8 mouse cellular contexts compared by ENCODE assay signal in genomic region chr10:121585056-121585790, GRCm38 (mm10). TPM values are rescaled to one million over a fixed set of nuclear protein-coding genes. Genes with fewer than 3 reads are reported as not detected.
DNase-seq lines count a peak whose midpoint lies in the region; ATAC-seq lines count a peak whose summit lies in the region.

No protein-coding gene starts in this region.

- no peaks in the 10 kb centered on the region for H3K27me3 ChIP-seq in heart, embryonic 14.5 days (ENCODE audit: control insufficient read depth, insufficient read depth, low read length)
- no peaks in the 10 kb centered on the region for H3K27me3 ChIP-seq in intestine, embryonic 14.5 days (replicated peaks; ENCODE audit: control insufficient read depth, insufficient read depth, low read length)
- H3K27me3 ChIP-seq in midbrain, embryonic 15.5 days (replicated peaks) = no peaks in the 10 kb centered on the region

- H3K4me1 ChIP-seq in heart, embryonic 14.5 days (ENCODE audit: control insufficient read depth in 2 of 2, insufficient read depth in 2 of 2, low read length in 2 of 2) = peaks cover 3 to 12% of the 10 kb centered on the region in 2 experiments
- peaks cover 8% of the 10 kb centered on the region; the same call in 1 of the 2 replicates for H3K4me1 ChIP-seq in intestine, embryonic 14.5 days (replicated peaks; ENCODE audit: control insufficient read depth, insufficient read depth, low read length)
- peaks cover 16% of the 10 kb centered on the region for H3K4me1 ChIP-seq in midbrain, embryonic 15.5 days

- no peaks in the 10 kb centered on the region for H3K9me3 ChIP-seq in heart, embryonic 14.5 days (ENCODE audit: control insufficient read depth, low read length)
- no peaks in the 10 kb centered on the region for H3K9me3 ChIP-seq in intestine, embryonic 14.5 days (ENCODE audit: control insufficient read depth, low read length)
- H3K9me3 ChIP-seq in midbrain, embryonic 15.5 days = no peaks in the 10 kb centered on the region

- 78% methylated on average over 20 of the region's 20 CpGs for WGBS in heart, embryonic 14.5 days
- 81% methylated on average over 20 of the region's 20 CpGs for WGBS in intestine, embryonic 14.5 days
- WGBS in midbrain, embryonic 15.5 days = 91% methylated on average over 20 of the region's 20 CpGs

- H3K9ac ChIP-seq in heart, embryonic 14.5 days (ENCODE audit: low read length) = peak overlapping the region; percentile 95
- H3K9ac ChIP-seq in intestine, embryonic 14.5 days (ENCODE audit: low read length) = no peak overlapping the region
- H3K9ac ChIP-seq in midbrain, embryonic 15.5 days = peak overlapping the region; percentile 82; the same call in 1 of the 2 replicates

- ATAC-seq in heart, embryonic 14.5 days (ENCODE audit: insufficient number of reproducible peaks, insufficient read depth, low FRiP score, low read depth) = no peak
- ATAC-seq in intestine, embryonic 14.5 days (replicated peaks; ENCODE audit: low FRiP score, low TSS enrichment, low read depth) = no peak
- ATAC-seq in midbrain, embryonic 15.5 days (replicated peaks) = no peak

- peak overlapping the region in 1 of 2 experiments; percentile 85; a peak in 2 of 4 replicates for H3K4me3 ChIP-seq in heart, embryonic 14.5 days (ENCODE audit: control insufficient read depth in 1 of 2, insufficient read depth in 1 of 2, low read depth in 1 of 2, low read length in 2 of 2)
- H3K4me3 ChIP-seq in intestine, embryonic 14.5 days (ENCODE audit: low read depth, low read length) = peak overlapping the region; percentile 79
- peak overlapping the region; percentile 77 for H3K4me3 ChIP-seq in midbrain, embryonic 15.5 days

- H3K27ac ChIP-seq in heart, embryonic 14.5 days (replicated peaks in 1 of 2; ENCODE audit: control insufficient read depth in 1 of 2, insufficient read depth in 1 of 2, low read depth in 2 of 2, low read length in 2 of 2) = no peak overlapping the region; a peak in 1 of 4 replicates
- H3K27ac ChIP-seq in intestine, embryonic 14.5 days (ENCODE audit: low read depth) = no peak overlapping the region
- no peak overlapping the region for H3K27ac ChIP-seq in midbrain, embryonic 15.5 days

- H3K4me2 ChIP-seq in heart, embryonic 14.5 days (ENCODE audit: low read length) = peak overlapping the region; percentile 89
- H3K4me2 ChIP-seq in intestine, embryonic 14.5 days (ENCODE audit: low read length) = peak overlapping the region; percentile 68
- H3K4me2 ChIP-seq in midbrain, embryonic 15.5 days = peak overlapping the region; percentile 64

- H3K36me3 ChIP-seq in heart, embryonic 14.5 days (ENCODE audit: control insufficient read depth, insufficient read depth, low read length) = peaks cover 52% of the 10 kb centered on the region
- H3K36me3 ChIP-seq in intestine, embryonic 14.5 days (ENCODE audit: control insufficient read depth, insufficient read depth, low read length) = peaks cover 52% of the 10 kb centered on the region
- peaks cover 21% of the 10 kb centered on the region; the same call in 1 of the 2 replicates for H3K36me3 ChIP-seq in midbrain, embryonic 15.5 days (replicated peaks)

- intact Hi-C loops in heart, postnatal 36 days (cut with DNase I) = no loop called here

- no peak for DNase-seq in heart, postnatal 36 days
- peak; percentile 13 for DNase-seq in c-Kit-positive CD71-positive TER-119-positive erythroid progenitor cells, embryonic 14.5 days (ENCODE audit: low spot score)
- no peak for DNase-seq in intestine, embryonic 14.5 days (ENCODE audit: low spot score)
- DNase-seq in frontal cortex, postnatal 10 days (ENCODE audit: low spot score in 2 of 2) = no peak
- DNase-seq in cerebellum, adult 11-12 months = no peak
- no peak for DNase-seq in spleen, postnatal 4 days (ENCODE audit: low spot score in 2 of 2)

RNA-seq across cellular contexts. Expression of gene Tbk1, which starts 1.4 kb away (rescaled TPM):
- polyA plus RNA-seq in heart, embryonic 14.5 days (2014; fragmentation: Nextera tagmentation; extraction: Ambion mirVana) = 24.7 and 26.4 TPM in 2 replicates
- total RNA-seq in heart, postnatal 36 days (2021) = 10 to 100 TPM; 19.3 to 23.9 TPM
- polyA plus RNA-seq in intestine, embryonic 14.5 days (2014; fragmentation: Nextera tagmentation; extraction: Ambion mirVana) = 34.8 and 40.3 TPM in 2 replicates
- 30.7 and 33.7 TPM in 2 replicates for polyA plus RNA-seq in midbrain, embryonic 15.5 days (2015; fragmentation: Nextera tagmentation; extraction: Ambion mirVana)

RNA-seq across cellular contexts. Expression of gene Xpot, which starts 40.9 kb away (rescaled TPM):
- 28.7 and 38.4 TPM in 2 replicates for polyA plus RNA-seq in heart, embryonic 14.5 days (2014; fragmentation: Nextera tagmentation; extraction: Ambion mirVana)
- 10 to 100 TPM; 21.9 to 29.4 TPM for total RNA-seq in heart, postnatal 36 days (2021)
- 48.1 and 59.2 TPM in 2 replicates for polyA plus RNA-seq in intestine, embryonic 14.5 days (2014; fragmentation: Nextera tagmentation; extraction: Ambion mirVana)
- polyA plus RNA-seq in midbrain, embryonic 15.5 days (2015; fragmentation: Nextera tagmentation; extraction: Ambion mirVana) = 30.3 and 30.5 TPM in 2 replicates

RNA-seq across cellular contexts. Expression of gene D930020B18Rik, which starts 56.2 kb away (rescaled TPM):
- not detected in 2 replicates for polyA plus RNA-seq in heart, embryonic 14.5 days (2014; fragmentation: Nextera tagmentation; extraction: Ambion mirVana)
- total RNA-seq in heart, postnatal 36 days (2021) = not detected
- 0.27 and 0.68 TPM in 2 replicates for polyA plus RNA-seq in intestine, embryonic 14.5 days (2014; fragmentation: Nextera tagmentation; extraction: Ambion mirVana)
- polyA plus RNA-seq in midbrain, embryonic 15.5 days (2015; fragmentation: Nextera tagmentation; extraction: Ambion mirVana) = 0.26 and 0.35 TPM in 2 replicates
